Mouse (Mus musculus) cerebellum, adult 2 months (tissue): ENCODE data around the gene Dnm3. TPM values are rescaled to one million over a fixed set of nuclear protein-coding genes. Genes with fewer than 3 reads are reported as not detected.

Experiments used
- DNase-seq, 2 experiments: peaks; one replicate each; pipeline ENCODE4 v3.0.0; 2021
- H3K27ac ChIP-seq: fragments of 200-500 bp; 2 replicates; pipeline ENCODE4 v1.5.1; 2012; ENCODE audit warnings: low read length, control low read depth, inconsistent platforms; ENCODE audit not compliant: insufficient read depth
- H3K27me3 ChIP-seq: fragments of 200-500 bp; 2 replicates; pipeline ENCODE4 v1.6.1; 2012; ENCODE audit warnings: inconsistent platforms, mild to moderate bottlenecking, low read length, moderate library complexity; ENCODE audit not compliant: control insufficient read depth, insufficient read depth
- H3K4me1 ChIP-seq: fragments of 200-500 bp; 2 replicates; pipeline ENCODE4 v1.6.1; 2011; ENCODE audit warnings: low read length; ENCODE audit not compliant: control insufficient read depth, insufficient read depth
- H3K4me3 ChIP-seq: fragments of 200-500 bp; replicated peaks from 2 replicates; pipeline ENCODE3; 2011; ENCODE audit warnings: mild to moderate bottlenecking, low read depth, low read length, control low read depth; ENCODE audit not compliant: insufficient read depth
- CTCF ChIP-seq: fragments of 200-500 bp; IDR thresholded peaks from 2 replicates; pipeline ENCODE4 v1.5.1; 2011; ENCODE audit warnings: low read depth, mild to moderate bottlenecking, control low read depth, low read length, moderate library complexity, borderline replicate concordance; ENCODE audit not compliant: insufficient read depth
- POLR2A ChIP-seq: fragments of 200-500 bp; IDR thresholded peaks from 2 replicates; pipeline ENCODE4 v1.6.1; 2011; ENCODE audit warnings: low read length, control low read depth, borderline replicate concordance; ENCODE audit not compliant: insufficient read depth
- WGBS: fragments of 180-500 bp; shearing (Covaris S2); methylation state at CpG from one replicate; pipeline ENCODE4 v1.1.7; 2018; 5-methylcytosine and 5-hydroxymethylcytosine counted together
- polyA plus RNA-seq: library from polyadenylated mRNA; depleted of rRNA; stranded (reverse); fragments of >200 nt; gene quantifications from 2 replicates; pipeline ENCODE4 v1.2.3, GENCODE M21; 2012

The Dnm3 gene
- polyA plus RNA-seq, 1 experiment: 93.6 TPM

DNA sequence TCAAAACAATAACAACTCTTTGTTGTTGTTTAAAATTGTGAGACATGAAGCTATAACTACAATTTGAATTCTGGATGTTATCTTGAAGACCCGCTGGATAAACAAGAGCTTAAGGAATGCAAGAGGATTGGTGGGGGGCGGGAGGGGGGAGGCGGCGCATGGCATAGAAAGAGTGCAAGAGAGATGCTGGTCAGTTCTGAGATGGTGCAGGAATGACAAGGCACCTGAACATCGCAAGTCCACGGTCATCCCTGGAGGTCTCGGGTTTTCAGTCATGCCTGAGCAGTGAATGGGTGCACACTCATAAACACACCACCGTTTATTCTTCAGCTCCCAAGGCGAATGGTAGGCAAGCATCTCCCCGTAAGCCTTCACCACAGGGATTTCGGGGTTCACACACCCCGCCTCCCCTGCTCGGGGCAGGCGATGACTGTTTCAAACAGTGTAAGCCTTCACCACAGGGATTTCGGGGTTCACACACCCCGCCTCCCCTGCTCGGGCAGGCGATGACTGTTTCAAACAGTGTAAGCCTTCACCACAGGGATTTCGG, 1.2 kb downstream of the Dnm3 start:
- no peak for TF ChIP-seq POLR2A
- TF ChIP-seq CTCF: no peak
- WGBS: 1% methylated on average over 19 of the region's 19 CpGs
- DNase-seq: peak; percentile 49 to 57
- Histone ChIP-seq H3K27me3 (no peaks in the 10 kb centered on the region; the same call in 1 of the 2 replicates), H3K4me3 (peak overlapping the region; percentile 69), H3K27ac (no peak overlapping the region), H3K4me1 (no peaks in the 10 kb centered on the region)

DNA sequence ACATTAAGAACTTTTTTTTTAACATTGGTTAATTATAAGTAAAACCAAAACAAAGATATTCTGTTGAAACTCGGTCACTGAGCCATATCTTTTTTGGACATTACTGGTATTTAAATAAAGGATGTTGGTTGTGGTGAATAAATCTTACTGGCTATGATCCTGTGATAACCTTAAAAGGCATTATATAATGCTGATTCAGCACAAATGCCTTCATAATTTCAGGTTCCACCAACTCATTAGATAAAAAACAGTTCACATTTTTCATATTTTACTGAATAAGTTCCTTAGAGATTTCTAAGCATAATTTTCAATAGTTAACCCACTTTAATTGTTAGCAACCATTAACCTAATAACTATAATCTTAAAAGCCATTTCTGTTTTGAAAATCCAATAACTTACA, 4.9 kb downstream of the Dnm3 start:
- no peak overlapping the region for H3K27ac ChIP-seq
- no peaks in the 10 kb centered on the region for H3K27me3 ChIP-seq
- TF ChIP-seq CTCF (no peak), POLR2A (no peak)
- 93% methylated on average over 1 of the region's 1 CpGs for WGBS
- H3K4me3 ChIP-seq: no peak overlapping the region
- H3K4me1 ChIP-seq: no peaks in the 10 kb centered on the region
- DNase-seq: no peak

DNA sequence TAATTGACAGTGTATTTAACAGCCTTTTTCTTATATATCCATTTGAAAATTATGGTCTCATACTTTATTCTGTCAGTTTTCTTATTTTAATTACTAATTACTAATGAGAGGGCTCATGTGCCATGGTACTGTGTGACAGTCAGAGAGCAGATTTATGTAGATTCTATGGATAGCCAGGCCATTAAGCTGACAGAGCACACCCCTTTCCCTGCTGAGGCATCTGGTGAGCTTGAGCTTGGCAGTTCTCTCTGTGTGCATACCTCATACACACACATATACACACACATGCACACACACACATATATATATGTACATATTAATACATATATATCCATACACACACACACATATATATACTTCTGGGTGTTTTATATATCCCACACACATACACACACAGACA, 6.7 kb downstream of the Dnm3 start:
- DNase-seq: no peak
- Histone ChIP-seq H3K27ac (no peak overlapping the region), H3K4me3 (no peak overlapping the region), H3K27me3 (no peaks in the 10 kb centered on the region), H3K4me1 (no peaks in the 10 kb centered on the region)
- TF ChIP-seq POLR2A (no peak), CTCF (no peak)

DNA sequence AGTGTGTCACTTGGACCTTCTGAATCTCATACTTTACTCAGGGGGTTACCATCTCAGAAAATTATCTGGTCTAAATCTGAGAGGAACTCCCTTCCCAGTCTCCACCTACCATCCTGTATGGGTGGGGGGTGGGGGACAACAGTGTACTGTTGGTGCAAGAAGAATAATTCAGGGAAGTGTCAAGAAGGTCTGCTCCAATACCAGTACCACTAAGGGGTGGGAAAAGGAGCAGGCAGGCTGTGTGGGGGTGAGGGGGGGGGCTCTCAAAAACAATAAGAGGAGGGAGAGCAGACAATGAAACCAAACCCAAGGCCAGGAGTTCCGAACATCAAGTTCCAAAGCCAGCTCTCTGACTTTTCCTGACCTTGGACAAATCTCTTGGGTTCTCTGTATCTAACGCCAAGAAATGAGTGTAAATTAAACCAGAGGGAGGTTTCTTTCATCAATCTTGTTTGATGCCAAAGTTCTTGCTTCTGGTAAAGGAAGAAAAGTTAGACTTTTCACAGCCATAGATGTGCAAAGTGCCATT, 8.0 kb downstream of the Dnm3 start:
- 67% methylated on average over 2 of the region's 2 CpGs for WGBS
- H3K4me1 ChIP-seq: no peaks in the 10 kb centered on the region
- TF ChIP-seq POLR2A (no peak), CTCF (no peak)
- no peaks in the 10 kb centered on the region for H3K27me3 ChIP-seq
- no peak overlapping the region for H3K4me3 ChIP-seq
- H3K27ac ChIP-seq: no peak overlapping the region
- DNase-seq: no peak

DNA sequence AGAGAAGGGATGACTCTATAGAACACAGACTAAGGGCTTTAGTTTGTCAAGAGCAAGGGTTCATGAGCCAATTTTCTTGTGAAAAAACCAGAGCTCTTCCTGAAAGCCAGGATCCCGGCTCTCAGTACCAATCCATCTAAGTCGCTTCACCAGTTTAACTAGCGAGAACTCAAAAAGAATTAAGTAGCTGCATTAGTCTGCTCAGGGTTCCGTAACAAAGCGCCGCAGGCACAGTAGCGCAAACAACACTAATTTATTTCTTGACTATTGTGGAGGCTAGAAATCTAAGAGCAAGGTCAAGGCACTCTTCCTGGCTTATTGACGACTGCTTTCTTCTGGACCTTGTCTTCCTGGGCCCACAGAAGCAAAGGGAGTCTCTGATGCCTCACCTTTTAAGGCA, 14.2 kb downstream of the Dnm3 start:
- 92% methylated on average over 8 of the region's 8 CpGs for WGBS
- H3K4me3 ChIP-seq: no peak overlapping the region
- TF ChIP-seq CTCF (no peak), POLR2A (no peak)
- no peak overlapping the region for H3K27ac ChIP-seq
- H3K27me3 ChIP-seq: no peaks in the 10 kb centered on the region
- H3K4me1 ChIP-seq: peaks cover 7% of the 10 kb centered on the region
- DNase-seq: no peak

DNA sequence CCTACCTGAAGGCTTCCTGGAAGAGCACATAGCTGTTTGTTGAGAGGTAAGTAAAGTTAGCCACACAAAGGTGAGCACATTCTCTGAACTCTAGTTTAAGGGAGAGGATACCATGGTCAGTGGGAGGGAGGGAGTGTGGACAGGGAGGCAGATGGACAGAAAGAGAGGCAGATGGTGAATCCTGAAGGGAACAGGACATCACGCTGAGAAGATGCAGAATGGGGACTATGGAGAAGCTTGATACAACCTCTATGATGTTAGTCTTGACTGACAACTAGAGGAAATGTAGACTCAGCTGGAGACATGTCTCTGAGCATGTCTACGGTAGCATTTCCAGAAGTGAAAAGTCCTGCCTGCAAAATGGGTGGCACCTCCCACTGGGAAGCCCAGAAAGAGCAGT, 19.1 kb downstream of the Dnm3 start:
- no peak overlapping the region for H3K4me3 ChIP-seq
- DNase-seq: peak; percentile 75 to 89
- TF ChIP-seq CTCF: no peak
- no peak for TF ChIP-seq POLR2A
- no peaks in the 10 kb centered on the region for H3K27me3 ChIP-seq
- 10% methylated on average over 2 of the region's 2 CpGs for WGBS
- H3K27ac ChIP-seq: no peak overlapping the region
- H3K4me1 ChIP-seq: peaks cover 21% of the 10 kb centered on the region

DNA sequence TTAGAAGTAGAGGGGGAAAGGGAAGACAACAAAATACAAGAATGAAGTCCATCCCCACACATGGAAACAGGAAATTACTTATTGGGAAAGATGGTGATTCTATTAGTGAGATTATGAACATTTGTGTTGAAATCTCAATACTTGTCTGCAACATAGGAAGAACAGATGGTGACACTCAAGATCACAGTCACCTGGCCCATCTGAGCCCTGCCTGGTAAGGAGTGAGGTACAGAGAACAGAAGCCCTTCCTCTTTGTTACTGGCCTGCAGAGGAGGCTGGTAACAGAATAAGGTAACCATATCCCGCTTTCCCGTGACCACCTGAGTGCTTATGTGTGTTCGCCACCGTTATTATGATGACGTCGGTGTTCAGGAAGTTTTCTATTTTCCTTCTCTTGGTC, 21.0 kb downstream of the Dnm3 start:
- DNase-seq: peak; percentile 40 to 55
- TF ChIP-seq CTCF: no peak
- no peak for TF ChIP-seq POLR2A
- Histone ChIP-seq H3K4me1 (peaks cover 27% of the 10 kb centered on the region), H3K27me3 (no peaks in the 10 kb centered on the region), H3K4me3 (no peak overlapping the region), H3K27ac (no peak overlapping the region)
- WGBS: 85% methylated on average over 6 of the region's 6 CpGs

DNA sequence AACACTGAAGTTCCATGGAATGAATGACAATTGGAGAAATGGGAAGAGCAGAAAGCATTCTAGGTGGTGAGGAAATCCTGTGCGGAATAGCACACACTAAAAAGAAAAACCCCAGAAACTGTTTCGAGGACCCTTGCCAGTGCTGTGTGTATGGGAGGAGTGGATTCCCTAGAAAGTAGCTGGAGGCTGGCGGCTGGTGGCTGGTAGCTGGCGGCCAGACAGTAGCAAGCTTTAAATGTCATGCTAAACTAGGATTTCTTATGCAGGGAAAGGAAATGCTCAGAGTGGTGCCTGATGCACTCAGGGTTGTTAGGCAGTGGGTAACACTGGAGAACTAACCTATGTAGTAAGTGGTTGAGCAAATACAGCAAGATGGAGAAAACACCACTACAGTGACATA, 21.4 kb downstream of the Dnm3 start:
- Histone ChIP-seq H3K27me3 (no peaks in the 10 kb centered on the region), H3K4me1 (peaks cover 27% of the 10 kb centered on the region), H3K4me3 (no peak overlapping the region), H3K27ac (no peak overlapping the region)
- no peak for TF ChIP-seq CTCF
- no peak for TF ChIP-seq POLR2A
- peak in 1 of 2 experiments; percentile 23 for DNase-seq
- 73% methylated on average over 4 of the region's 4 CpGs for WGBS
